Mouse (Mus musculus): ENCODE results near the gene Epb42.

The Epb42 gene

DNA sequence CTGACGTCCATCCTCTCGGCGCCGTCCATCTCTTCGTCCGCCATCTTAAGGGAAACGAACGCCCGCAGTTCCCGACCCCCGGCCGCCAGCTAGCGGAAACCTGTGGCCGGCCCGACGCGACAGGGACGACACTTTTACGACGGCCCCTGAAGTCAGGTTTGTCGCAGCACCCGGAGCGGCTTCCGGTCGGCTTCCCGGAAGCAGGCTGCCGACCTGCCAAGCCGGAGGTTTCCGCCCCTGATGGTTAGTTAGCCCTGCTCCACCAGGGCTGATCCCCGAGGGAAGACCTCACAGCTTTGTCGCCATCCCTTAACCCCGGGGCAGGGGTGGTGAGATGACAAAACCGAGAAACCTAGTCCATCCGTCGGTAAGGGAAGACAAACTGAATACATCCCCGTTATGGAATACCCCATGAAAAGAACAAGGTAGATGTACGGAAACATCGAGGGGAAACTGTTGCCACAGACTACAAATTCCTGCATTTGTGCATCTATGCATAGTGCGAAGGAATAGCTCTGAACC, 66.3 kb downstream of the Epb42 start, which contains the start of gene Ubr1:
TSS of gene Ubr1 (minus strand) at position 157 of the 522 bp plus-strand sequence.
- in situ Hi-C loops (cut with MboI; ENCODE audit: unreplicated experiment in 2 of 2): loop anchor here in 1 of 2 experiments (5.0 kb wide), 1 partner anchor 132 kb away; no protein-coding TSS in a partner anchor

DNA sequence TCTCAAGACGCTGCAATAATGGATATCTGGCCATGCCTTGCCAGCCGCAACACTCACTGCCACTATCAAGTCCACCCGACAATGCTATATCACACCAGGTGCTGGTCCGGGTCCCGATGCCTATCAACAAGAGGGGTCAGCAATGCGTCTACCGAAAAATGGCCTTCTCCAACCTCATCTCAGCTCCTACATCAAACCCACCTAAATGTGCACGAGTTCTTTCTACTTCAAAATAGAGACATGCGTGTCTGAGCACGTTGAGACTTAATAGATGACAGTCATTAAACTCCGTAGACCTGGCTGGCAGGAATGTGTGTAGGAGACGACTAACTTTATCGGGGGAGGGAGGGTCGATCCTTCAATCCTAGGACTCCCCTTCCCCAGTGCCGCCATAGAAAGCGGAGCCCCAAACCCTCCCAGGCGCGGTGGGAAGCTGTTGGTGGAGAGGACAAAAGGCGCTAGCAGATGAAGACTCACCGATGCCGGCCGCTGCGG, 66.8 kb downstream of the Epb42 start:
- in situ Hi-C loops (cut with MboI; ENCODE audit: unreplicated experiment in 2 of 2): loop anchor here in 1 of 2 experiments (5.0 kb wide), 1 partner anchor 132 kb away; no protein-coding TSS in a partner anchor
